Mouse (Mus musculus): ENCODE results near the gene Tbxa2r.

DNA sequence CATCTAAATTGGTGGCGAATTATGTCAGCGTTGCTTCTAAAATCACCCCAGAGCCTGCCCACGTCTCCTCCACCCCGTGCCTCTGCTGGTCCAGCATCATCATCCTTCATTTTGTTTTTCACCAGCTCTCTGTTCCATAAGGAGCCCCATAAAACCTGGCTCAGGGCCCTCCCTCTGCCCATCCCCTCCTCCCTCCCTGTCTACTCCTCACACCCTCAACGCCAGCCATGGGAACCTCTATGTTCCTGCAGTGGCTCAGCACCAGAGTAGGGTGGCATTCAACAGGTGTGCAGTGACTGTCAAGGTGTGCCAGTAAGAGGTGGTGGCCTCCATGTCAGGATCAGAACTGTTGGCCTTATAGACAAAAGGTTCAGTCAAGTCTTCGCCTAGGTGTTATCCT lies 33.3 kb upstream of the Tbxa2r start:
- TF ChIP-seq POLR2A (IDR thresholded peaks at IDR 0.05; ENCODE audit: extremely low read depth, insufficient read depth, low read length) (peak; percentile 36; the same call in 1 of the 2 replicates), CTCF (IDR thresholded peaks at IDR 0.05; ENCODE audit: extremely low read depth, insufficient read depth, low read length) (no peak)

Measured in cortical plate, adult 2 months (tissue).